8 mouse cellular contexts compared by ENCODE assay signal in the genomic region with DNA sequence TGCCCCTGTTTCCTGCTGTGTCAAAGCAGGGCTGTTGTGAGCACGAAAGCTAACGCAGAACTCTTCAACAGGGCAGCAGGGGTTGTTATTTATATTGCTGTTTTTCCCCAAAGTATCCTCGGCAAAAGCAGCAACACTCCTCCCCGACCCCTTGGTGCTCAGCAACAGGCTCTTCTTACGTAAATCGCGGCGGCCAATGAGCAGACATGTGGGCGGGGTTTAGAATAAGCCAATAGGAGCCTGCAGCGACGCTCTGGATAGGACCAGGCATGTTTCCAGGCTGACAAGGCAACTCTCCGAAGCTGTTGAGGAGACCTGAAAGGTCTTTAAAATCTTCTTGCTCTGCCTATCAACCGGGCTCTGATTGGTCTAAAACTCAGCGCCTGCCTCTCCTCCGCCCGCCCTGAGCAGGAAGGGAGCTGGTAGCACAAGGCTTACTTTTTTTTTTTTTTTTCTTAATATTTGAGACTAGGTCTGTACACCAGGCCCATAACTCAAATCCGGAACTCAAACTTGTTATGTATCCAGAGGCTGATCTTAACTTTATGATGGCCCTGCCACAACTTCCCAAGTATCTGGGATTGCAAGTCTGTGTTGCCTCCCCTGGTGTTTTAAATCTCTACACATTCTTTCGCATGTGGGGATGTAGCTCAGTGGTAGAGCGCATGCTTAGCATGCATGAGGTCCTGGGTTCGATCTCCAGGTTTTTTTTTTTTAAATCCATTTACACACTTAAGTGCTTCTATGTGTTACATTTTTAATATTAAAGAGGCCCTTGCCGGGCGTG. TPM values are rescaled to one million over a fixed set of nuclear protein-coding genes. Genes with fewer than 3 reads are reported as not detected.
A peak's percentile ranks its signal among the peaks of the same experiment; 100 is the strongest.
DNase-seq lines count a peak whose midpoint lies in the region; ATAC-seq and TF ChIP-seq lines count a peak whose summit lies in the region.

No protein-coding gene starts in this region.

- no peak for TF ChIP-seq EP300 in liver, embryonic 14.5 days (IDR thresholded peaks at IDR 0.05; ENCODE audit: low read depth)
- peak; percentile 5 for TF ChIP-seq EP300 in stomach, postnatal 0 days (optimal IDR thresholded peaks at IDR 0.05)

- DNase-seq in c-Kit-negative CD71-positive TER-119-positive erythroid progenitor cells, embryonic 14.5 days (ENCODE audit: low read depth, low spot score): peak; percentile 91
- DNase-seq in fibroblast of lung, adult 2 months (ENCODE audit: low read depth): peak; percentile 97
- DNase-seq in kidney, postnatal 25 days: peak; percentile 96 to 99
- peak; percentile 97 to 98 (median 97) for DNase-seq in liver, embryonic 14.5 days (ENCODE audit: low read depth in 3 of 3, low spot score in 3 of 3)
- peak; percentile 90 for DNase-seq in neural tube, embryonic 11.5 days (ENCODE audit: low spot score)
- DNase-seq in stomach, postnatal 0 days (ENCODE audit: low spot score): peak; percentile 89

- peak overlapping the region; percentile 84 for H3K27ac ChIP-seq in heart, embryonic 15.5 days
- H3K27ac ChIP-seq in liver, embryonic 14.5 days: peak overlapping the region; percentile 87
- peak overlapping the region; percentile 10; the same call in 1 of the 2 replicates for H3K27ac ChIP-seq in neural tube, embryonic 11.5 days (ENCODE audit: low read depth, low read length)
- H3K27ac ChIP-seq in stomach, postnatal 0 days (replicated peaks): peak overlapping the region; percentile 91

- 17% methylated on average over 22 of the region's 22 CpGs for WGBS in heart, embryonic 15.5 days
- 17% methylated on average over 22 of the region's 22 CpGs for WGBS in liver, embryonic 14.5 days (ENCODE audit: insufficient replicate concordance)
- WGBS in neural tube, embryonic 11.5 days: 21% methylated on average over 22 of the region's 22 CpGs
- 19% methylated on average over 22 of the region's 22 CpGs for WGBS in stomach, postnatal 0 days

- peaks cover 23% of the 10 kb centered on the region for H3K4me1 ChIP-seq in heart, embryonic 15.5 days (replicated peaks)
- H3K4me1 ChIP-seq in liver, embryonic 14.5 days (replicated peaks; ENCODE audit: control insufficient read depth in 2 of 2, insufficient read depth in 2 of 2, low read length in 1 of 2): peaks cover 39 to 41% of the 10 kb centered on the region in 2 experiments
- H3K4me1 ChIP-seq in neural tube, embryonic 11.5 days (ENCODE audit: control insufficient read depth, insufficient read depth, low read length): no peaks in the 10 kb centered on the region
- 0 out of 2 replicates have a peak, but pooled peaks cover 6% of the 10 kb centered on the region for H3K4me1 ChIP-seq in stomach, postnatal 0 days (replicated peaks; ENCODE audit: control insufficient read depth, insufficient read depth)

- no peaks in the 10 kb centered on the region for H3K36me3 ChIP-seq in heart, embryonic 15.5 days
- no peaks in the 10 kb centered on the region for H3K36me3 ChIP-seq in liver, embryonic 14.5 days (replicated peaks; ENCODE audit: control insufficient read depth, insufficient read depth, low read depth)
- no peaks in the 10 kb centered on the region for H3K36me3 ChIP-seq in neural tube, embryonic 11.5 days (ENCODE audit: control insufficient read depth, insufficient read depth, low read length)
- no peaks in the 10 kb centered on the region for H3K36me3 ChIP-seq in stomach, postnatal 0 days (ENCODE audit: control insufficient read depth, insufficient read depth, low read length)

- H3K9ac ChIP-seq in heart, embryonic 15.5 days: peak overlapping the region; percentile 47
- peak overlapping the region; percentile 77 for H3K9ac ChIP-seq in liver, embryonic 14.5 days (replicated peaks)
- no peak overlapping the region for H3K9ac ChIP-seq in neural tube, embryonic 11.5 days (ENCODE audit: low read length)
- peak overlapping the region; percentile 57 for H3K9ac ChIP-seq in stomach, postnatal 0 days (ENCODE audit: low read length)

- TF ChIP-seq CTCF in liver, embryonic 14.5 days (IDR thresholded peaks at IDR 0.05; ENCODE audit: low read depth): no peak
- no peak for TF ChIP-seq CTCF in stomach, postnatal 0 days (IDR thresholded peaks at IDR 0.05; ENCODE audit: low read depth)

- peak; percentile 94 for ATAC-seq in CD4-positive, CD25-positive, alpha-beta regulatory T cell, adult 4 months
- peak; percentile 92 for ATAC-seq in heart, embryonic 15.5 days (replicated peaks; ENCODE audit: insufficient number of reproducible peaks, insufficient read depth, low FRiP score, low read depth)
- ATAC-seq in liver, embryonic 14.5 days (ENCODE audit: insufficient read depth): peak; percentile 88
- peak; percentile 91 for ATAC-seq in neural tube, embryonic 11.5 days (ENCODE audit: insufficient read depth, low FRiP score, low TSS enrichment)
- ATAC-seq in stomach, postnatal 0 days (ENCODE audit: low FRiP score, low TSS enrichment): peak; percentile 95

- H3K4me2 ChIP-seq in heart, embryonic 15.5 days: peak overlapping the region; percentile 86
- H3K4me2 ChIP-seq in liver, embryonic 14.5 days (ENCODE audit: low read depth): peak overlapping the region; percentile 100
- H3K4me2 ChIP-seq in neural tube, embryonic 11.5 days (ENCODE audit: low read depth): peak overlapping the region; percentile 96
- peak overlapping the region; percentile 77 for H3K4me2 ChIP-seq in stomach, postnatal 0 days (replicated peaks; ENCODE audit: low read depth)

- H3K27me3 ChIP-seq in heart, embryonic 15.5 days: no peaks in the 10 kb centered on the region
- no peaks in the 10 kb centered on the region for H3K27me3 ChIP-seq in liver, embryonic 14.5 days (ENCODE audit: control insufficient read depth, insufficient read depth, low read length)
- no peaks in the 10 kb centered on the region for H3K27me3 ChIP-seq in neural tube, embryonic 11.5 days (ENCODE audit: control insufficient read depth, insufficient read depth, low read length)
- no peaks in the 10 kb centered on the region for H3K27me3 ChIP-seq in stomach, postnatal 0 days (ENCODE audit: control insufficient read depth, insufficient read depth, low read length)

- peak overlapping the region; percentile 52 for H3K4me3 ChIP-seq in heart, embryonic 15.5 days
- peak overlapping the region; percentile 70 to 73 for H3K4me3 ChIP-seq in liver, embryonic 14.5 days (ENCODE audit: insufficient read depth in 1 of 2, low read depth in 2 of 2, low read length in 2 of 2)
- peak overlapping the region; percentile 42 for H3K4me3 ChIP-seq in neural tube, embryonic 11.5 days (ENCODE audit: low read depth, low read length)
- H3K4me3 ChIP-seq in stomach, postnatal 0 days (ENCODE audit: low read depth, low read length): peak overlapping the region; percentile 37

- H3K9me3 ChIP-seq in heart, embryonic 15.5 days (replicated peaks): no peaks in the 10 kb centered on the region
- no peaks in the 10 kb centered on the region for H3K9me3 ChIP-seq in liver, embryonic 14.5 days (ENCODE audit: control insufficient read depth, low read length)
- no peaks in the 10 kb centered on the region for H3K9me3 ChIP-seq in neural tube, embryonic 11.5 days (ENCODE audit: control insufficient read depth, low read length)
- no peaks in the 10 kb centered on the region for H3K9me3 ChIP-seq in stomach, postnatal 0 days (ENCODE audit: control insufficient read depth, low read length)

RNA-seq across cellular contexts. Expression of a gene that starts 5.3 kb away (rescaled TPM):
- 1 to 10 TPM; 1.6 to 2.4 TPM for polyA plus RNA-seq in CD4-positive, CD25-positive, alpha-beta regulatory T cell, adult 4 months (2017; shearing (Covaris generic))
- polyA plus RNA-seq in heart, embryonic 15.5 days (2015; fragmentation: Nextera tagmentation; extraction: Ambion mirVana): 5.1 and 7.6 TPM in 2 replicates
- polyA plus RNA-seq in liver, embryonic 14.5 days (2012; rRNA removed): 3.4 TPM in 2 replicates
- polyA plus RNA-seq in liver, embryonic 14.5 days (2014; fragmentation: Nextera tagmentation; extraction: Ambion mirVana): 3.3 and 4.1 TPM in 2 replicates
- polyA plus RNA-seq in neural tube, embryonic 11.5 days (2014; fragmentation: Nextera tagmentation; extraction: Ambion mirVana): 6.1 and 7.0 TPM in 2 replicates
- polyA plus RNA-seq in stomach, postnatal 0 days (2015; fragmentation: Nextera tagmentation; extraction: Ambion mirVana): 7.6 and 8.2 TPM in 2 replicates

RNA-seq across cellular contexts. Expression of a gene that starts 17.9 kb away (rescaled TPM):
- polyA plus RNA-seq in CD4-positive, CD25-positive, alpha-beta regulatory T cell, adult 4 months (2017; shearing (Covaris generic)): 100 to 1,000 TPM; 163 to 184 TPM
- 1,171 and 1,479 TPM in 2 replicates for polyA plus RNA-seq in heart, embryonic 15.5 days (2015; fragmentation: Nextera tagmentation; extraction: Ambion mirVana)
- 544 and 902 TPM in 2 replicates for polyA plus RNA-seq in liver, embryonic 14.5 days (2012; rRNA removed)
- 1,811 and 1,820 TPM in 2 replicates for polyA plus RNA-seq in liver, embryonic 14.5 days (2014; fragmentation: Nextera tagmentation; extraction: Ambion mirVana)
- polyA plus RNA-seq in neural tube, embryonic 11.5 days (2014; fragmentation: Nextera tagmentation; extraction: Ambion mirVana): 1,030 and 1,051 TPM in 2 replicates
- 1,179 and 1,213 TPM in 2 replicates for polyA plus RNA-seq in stomach, postnatal 0 days (2015; fragmentation: Nextera tagmentation; extraction: Ambion mirVana)

RNA-seq across cellular contexts. Expression of a gene that starts 19.8 kb away (rescaled TPM):
- polyA plus RNA-seq in CD4-positive, CD25-positive, alpha-beta regulatory T cell, adult 4 months (2017; shearing (Covaris generic)): 100 to 1,000 TPM; 322 to 338 TPM
- polyA plus RNA-seq in heart, embryonic 15.5 days (2015; fragmentation: Nextera tagmentation; extraction: Ambion mirVana): 97.5 and 106 TPM in 2 replicates
- 47.6 and 84.2 TPM in 2 replicates for polyA plus RNA-seq in liver, embryonic 14.5 days (2012; rRNA removed)
- 109 and 111 TPM in 2 replicates for polyA plus RNA-seq in liver, embryonic 14.5 days (2014; fragmentation: Nextera tagmentation; extraction: Ambion mirVana)
- 211 and 219 TPM in 2 replicates for polyA plus RNA-seq in neural tube, embryonic 11.5 days (2014; fragmentation: Nextera tagmentation; extraction: Ambion mirVana)
- polyA plus RNA-seq in stomach, postnatal 0 days (2015; fragmentation: Nextera tagmentation; extraction: Ambion mirVana): 103 and 116 TPM in 2 replicates

RNA-seq across cellular contexts. Expression of a gene that starts 48.3 kb away (rescaled TPM):
- 1 to 10 TPM; 3.8 to 4.2 TPM for polyA plus RNA-seq in CD4-positive, CD25-positive, alpha-beta regulatory T cell, adult 4 months (2017; shearing (Covaris generic))
- polyA plus RNA-seq in heart, embryonic 15.5 days (2015; fragmentation: Nextera tagmentation; extraction: Ambion mirVana): 0.77 and 0.95 TPM in 2 replicates
- polyA plus RNA-seq in liver, embryonic 14.5 days (2012; rRNA removed): 0.52 and 0.61 TPM in 2 replicates
- 0.18 and 0.25 TPM in 2 replicates for polyA plus RNA-seq in liver, embryonic 14.5 days (2014; fragmentation: Nextera tagmentation; extraction: Ambion mirVana)
- polyA plus RNA-seq in neural tube, embryonic 11.5 days (2014; fragmentation: Nextera tagmentation; extraction: Ambion mirVana): 0.12 and 0.21 TPM in 2 replicates
- 0.88 and 0.90 TPM in 2 replicates for polyA plus RNA-seq in stomach, postnatal 0 days (2015; fragmentation: Nextera tagmentation; extraction: Ambion mirVana)

RNA-seq across cellular contexts. Expression of a gene that starts 51.8 kb away (rescaled TPM):
- polyA plus RNA-seq in CD4-positive, CD25-positive, alpha-beta regulatory T cell, adult 4 months (2017; shearing (Covaris generic)): 10 to 100 TPM; 24.7 to 30.1 TPM
- 12.5 and 13.8 TPM in 2 replicates for polyA plus RNA-seq in heart, embryonic 15.5 days (2015; fragmentation: Nextera tagmentation; extraction: Ambion mirVana)
- polyA plus RNA-seq in liver, embryonic 14.5 days (2012; rRNA removed): 4.0 and 4.3 TPM in 2 replicates
- polyA plus RNA-seq in liver, embryonic 14.5 days (2014; fragmentation: Nextera tagmentation; extraction: Ambion mirVana): 3.4 and 3.9 TPM in 2 replicates
- polyA plus RNA-seq in neural tube, embryonic 11.5 days (2014; fragmentation: Nextera tagmentation; extraction: Ambion mirVana): 15.7 and 17.0 TPM in 2 replicates
- 12.2 and 13.6 TPM in 2 replicates for polyA plus RNA-seq in stomach, postnatal 0 days (2015; fragmentation: Nextera tagmentation; extraction: Ambion mirVana)

Comparison
In these comparisons a context has a peak if more than half of its experiments do, and no peak if none do; other contexts are left out.
1. Peak in every context shown above with its lines: DNase-seq, ATAC-seq, H3K4me3 ChIP-seq and H3K27ac ChIP-seq.
2. H3K27ac ChIP-seq: peak in every context shown above with its lines; median percentile 91 in stomach, postnatal 0 days; 87 in liver, embryonic 14.5 days; 84 in heart, embryonic 15.5 days; 10 in neural tube, embryonic 11.5 days.